Mouse (Mus musculus) c-Kit-positive CD71-negative TER-119-negative erythroid progenitor cells, embryonic 14.5 days (primary cell): ENCODE measurements around the gene Lclat1.
A peak's percentile ranks its signal among the peaks of the same experiment; 100 is the strongest.

ENCODE experiments used
- DNase-seq: peaks from one replicate; pipeline ENCODE4 v3.0.0-alpha.2; 2013; ENCODE audit warnings: low read depth

Lclat1 gene

DNA sequence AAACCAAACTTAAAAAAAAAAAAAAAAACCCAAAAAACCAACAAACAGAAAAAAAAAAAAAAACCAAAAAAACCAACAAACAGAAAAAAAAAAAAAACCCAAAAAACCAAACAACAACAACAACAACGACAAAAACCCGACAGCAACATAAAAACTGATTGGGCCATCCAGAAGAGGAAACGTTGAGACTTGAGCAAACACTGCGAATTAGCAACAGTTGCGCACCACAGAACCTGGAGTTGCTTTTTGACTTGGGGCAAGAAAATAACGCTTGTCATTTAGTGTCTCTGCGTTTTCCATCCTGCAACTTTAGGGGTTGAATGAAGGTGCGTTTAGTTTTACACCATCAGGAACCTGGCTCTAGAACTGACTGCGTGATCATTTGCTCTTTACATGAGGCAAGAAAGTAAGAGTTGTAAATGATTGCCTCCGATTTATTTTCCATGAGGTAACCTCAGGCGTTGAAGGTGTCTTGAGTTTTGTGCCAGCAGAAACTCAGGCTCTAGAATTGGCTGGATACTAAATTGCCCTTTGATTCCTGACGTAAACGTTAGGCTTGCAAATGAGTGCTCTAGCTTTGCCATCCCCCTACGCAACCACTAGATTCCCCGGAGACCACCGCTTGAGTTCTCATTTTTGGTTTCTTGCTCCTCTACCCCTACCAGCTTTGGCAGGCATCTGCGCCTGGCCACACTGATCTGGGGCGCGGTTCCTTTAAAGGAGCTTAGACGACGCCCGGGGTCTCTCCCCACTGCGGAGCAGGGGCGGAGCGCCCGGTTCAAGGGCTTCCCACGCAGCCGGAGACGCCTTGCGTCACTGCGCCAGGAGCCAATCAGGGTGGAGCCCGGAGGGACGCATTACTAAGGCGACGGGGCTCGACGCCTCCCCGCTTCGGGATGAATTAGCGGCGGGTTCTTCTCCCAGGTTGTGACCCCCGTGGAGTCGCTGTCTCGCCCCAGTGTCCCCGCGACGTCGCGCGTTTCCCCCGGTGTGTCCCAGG is at the start of gene Lclat1:
Gene Lclat1 (plus strand): TSS at position 828 of the 1,000 bp plus-strand sequence.
- DNase-seq = peak; percentile 88

DNA sequence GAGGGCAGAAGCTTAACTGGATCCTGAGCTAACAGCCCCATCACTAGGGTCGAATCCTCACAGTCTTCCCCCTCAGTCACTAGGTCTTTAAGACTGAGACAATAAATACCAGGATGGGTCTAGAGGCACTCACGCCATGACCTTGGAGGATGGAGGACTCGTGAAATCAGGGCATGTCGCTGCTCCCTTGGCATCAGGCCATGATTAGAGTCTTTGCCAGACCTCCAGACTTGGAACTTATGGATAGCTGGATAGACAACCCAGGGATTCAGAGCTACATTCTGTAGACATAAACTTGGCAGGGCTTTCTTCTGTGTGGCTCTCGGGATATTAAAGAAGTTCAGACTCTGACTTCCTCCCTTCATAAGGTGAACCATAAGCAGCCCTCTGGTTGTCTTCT is 49.5 kb upstream of the Lclat1 start:
- DNase-seq = no peak

DNA sequence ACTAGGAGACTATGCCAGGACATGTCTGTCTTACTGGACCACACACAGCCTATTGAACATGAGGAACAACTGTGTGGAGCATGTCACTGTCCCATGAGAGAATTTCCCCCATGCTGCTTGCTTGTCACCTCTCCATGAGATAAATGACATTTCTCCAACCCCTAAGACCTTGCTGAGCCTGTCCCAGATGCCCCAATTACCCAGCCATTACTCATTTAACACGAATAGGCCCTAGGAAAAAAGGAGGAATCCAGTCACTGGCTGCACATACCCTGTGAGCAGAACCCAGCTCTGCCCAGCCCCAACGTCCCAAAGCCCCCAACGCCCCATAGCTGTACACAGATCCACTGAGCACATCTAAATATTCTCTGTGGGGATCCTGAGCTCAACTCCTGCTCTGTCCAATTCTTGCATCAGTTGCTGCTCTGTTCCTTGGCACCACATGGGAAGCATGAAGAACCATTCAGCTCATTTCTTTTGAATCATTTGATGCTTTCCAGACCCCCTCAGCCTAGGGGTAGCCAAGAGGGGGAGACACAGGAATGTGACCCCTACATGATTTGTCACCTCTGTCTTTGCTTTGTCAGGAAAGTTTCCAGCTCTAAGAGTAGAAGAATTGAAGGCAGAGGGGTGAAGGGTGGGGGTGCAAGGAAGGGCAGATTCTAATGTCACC is 47.4 kb upstream of the Lclat1 start:
- no peak for DNase-seq

DNA sequence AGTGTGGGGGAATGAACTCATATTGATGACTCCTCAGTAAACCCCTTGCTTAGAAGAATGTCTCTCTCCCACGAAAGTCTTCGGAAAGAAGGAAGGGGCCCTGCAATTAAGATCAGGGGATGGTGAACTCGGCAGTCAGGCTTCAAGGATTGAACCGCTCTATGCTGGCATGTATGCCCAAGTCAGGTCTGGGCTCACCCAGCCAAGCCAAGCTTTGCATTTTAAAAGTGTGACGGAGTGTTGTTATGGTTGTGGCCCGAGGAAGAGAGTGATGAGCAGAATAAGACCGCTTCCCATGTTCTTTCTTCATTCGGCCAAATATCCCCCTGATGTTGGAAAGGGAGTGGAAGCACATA is 46.9 kb upstream of the Lclat1 start:
- DNase-seq = no peak

DNA sequence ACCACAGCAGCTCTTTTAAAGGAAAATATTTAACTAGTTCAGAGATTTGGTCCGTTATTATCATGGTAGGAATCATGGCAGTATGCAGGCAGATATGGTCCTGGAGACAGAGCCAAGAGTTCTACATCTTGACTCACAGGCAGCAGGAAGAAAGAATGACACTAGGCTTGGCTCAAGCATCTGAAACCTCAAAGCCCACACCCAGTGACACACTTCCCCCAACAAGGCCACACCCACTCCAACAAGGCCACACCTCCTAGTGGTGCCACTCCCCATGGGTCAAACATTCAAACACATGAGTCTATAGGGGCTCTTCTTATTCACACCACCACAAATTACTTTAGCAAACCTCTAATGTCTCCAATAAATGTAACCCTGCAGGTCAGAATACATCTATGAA is 45.1 kb upstream of the Lclat1 start:
- DNase-seq = no peak

DNA sequence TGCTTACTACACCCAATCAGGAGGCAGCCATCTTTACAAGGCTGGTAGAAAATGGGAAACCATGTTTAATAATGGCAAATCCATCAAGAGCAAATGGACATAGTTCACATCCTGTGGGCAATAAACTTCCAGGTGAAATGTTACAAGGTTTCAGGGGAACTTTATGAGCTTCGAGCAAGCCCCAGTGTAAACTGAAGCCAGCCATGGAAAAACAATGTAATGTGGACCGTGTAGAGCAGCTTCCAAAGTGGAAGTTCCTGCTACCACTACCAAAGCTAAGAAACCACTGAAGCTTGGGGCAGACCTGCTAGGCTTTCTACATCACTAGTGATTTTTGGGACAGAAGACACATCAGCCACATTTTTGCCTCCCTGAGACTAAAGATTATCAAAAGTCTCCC is 44.5 kb upstream of the Lclat1 start:
- no peak for DNase-seq

DNA sequence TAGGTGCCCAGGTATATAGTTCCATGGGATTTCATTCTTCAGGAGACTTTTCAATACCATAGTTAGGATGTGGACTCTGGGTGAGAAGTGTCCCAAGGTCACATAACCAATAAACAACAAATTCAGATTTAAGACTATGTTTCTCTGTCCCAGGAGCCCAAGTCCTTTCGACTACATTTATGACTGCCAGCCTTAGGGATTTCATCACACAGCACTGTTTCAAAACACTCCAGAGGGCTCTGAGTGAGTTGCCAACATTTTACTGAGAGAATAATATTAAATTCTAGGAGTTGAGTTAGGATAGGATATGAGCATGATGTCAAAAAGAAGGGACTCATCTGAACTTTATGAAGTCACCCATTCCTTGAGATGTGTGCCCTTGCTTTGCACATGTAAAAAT is 44.0 kb upstream of the Lclat1 start:
- no peak for DNase-seq

DNA sequence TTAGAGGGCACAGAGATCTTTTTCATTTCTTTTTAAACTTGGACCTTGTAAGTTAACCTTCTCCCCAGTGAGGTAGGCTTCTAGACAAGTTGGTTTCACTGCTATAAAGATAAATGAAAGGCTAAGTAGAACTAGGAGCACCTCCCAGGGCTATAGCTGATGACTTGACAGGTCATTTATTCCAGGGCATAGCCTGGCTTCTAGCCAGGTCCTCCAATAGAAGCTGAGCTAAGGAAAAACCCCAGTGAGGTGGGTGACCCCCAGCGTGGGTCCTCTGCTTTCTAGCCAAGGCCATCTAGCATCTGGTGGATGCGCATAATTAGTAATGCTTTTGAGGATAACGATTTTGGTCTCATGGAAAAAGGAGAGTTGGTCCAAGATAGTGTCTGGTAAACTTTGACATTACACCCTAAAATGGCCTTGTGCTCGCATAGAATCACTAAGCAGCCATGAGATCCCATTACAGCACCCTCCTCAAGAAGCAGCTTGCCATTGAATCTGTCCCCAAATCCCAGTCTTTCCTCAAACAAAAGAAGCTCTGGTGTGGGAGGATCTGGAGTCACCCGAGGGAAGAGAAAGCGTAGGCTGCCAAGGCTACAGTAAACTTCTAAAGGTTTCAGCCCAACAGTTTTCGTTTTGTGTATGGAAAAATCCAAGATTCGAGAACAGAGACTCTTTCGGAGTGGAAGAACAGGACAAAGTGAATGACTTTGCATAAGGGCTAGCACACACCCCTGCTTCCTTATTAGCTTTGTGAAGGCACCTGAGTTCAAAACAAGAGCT is 41.2 kb upstream of the Lclat1 start:
- DNase-seq = no peak

DNA sequence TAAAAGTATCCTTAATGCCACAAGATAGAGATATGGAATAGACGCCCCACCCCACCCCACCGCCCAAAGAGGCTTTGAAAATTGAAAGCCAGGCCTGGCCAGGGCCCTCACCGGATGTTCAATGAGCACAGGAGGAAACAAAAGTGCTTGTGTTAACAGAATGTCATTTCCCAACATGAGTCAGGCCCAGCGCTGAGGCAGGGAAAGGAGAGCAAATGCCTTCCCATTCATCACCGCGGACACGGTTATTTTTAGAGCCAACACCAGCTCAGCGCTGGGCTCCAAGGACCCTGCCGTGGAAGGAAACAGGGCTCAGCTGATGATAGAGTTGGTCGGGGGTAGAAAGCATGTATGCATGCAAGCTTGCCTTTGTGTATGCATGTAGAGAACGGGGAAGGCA is 40.4 kb upstream of the Lclat1 start:
- DNase-seq = no peak

DNA sequence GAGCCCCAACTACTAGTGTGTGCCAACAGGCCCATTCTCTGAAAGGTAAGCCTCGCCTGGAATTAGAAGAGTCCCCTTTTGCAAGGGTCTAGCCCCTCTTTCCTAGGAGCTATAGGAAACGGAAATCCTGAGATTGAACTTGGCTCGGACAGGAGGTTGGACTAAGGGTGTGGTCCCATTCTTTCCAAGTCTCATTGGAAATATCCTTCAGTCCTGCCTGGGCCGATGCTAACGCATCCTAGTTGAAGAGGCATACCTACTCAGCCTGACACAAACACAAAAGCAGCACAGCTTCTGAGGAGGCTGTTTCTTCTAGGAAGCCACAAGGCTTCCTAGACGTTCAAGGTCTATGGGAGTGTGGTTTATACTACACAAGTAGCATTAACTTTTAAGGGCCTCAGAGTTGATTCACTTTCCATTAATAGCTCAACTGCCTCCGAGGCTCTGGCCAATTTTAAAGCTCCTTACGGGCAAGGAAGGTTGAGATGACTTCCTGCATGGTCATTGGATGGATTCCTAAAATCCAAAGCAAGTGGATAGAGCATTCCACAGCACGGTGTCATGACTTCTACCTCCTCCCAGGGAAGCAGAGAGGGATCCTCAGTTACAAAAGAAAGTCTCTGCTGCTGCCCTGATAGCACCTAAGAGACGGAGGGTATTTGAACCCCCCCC is 39.3 kb upstream of the Lclat1 start:
- DNase-seq = no peak

DNA sequence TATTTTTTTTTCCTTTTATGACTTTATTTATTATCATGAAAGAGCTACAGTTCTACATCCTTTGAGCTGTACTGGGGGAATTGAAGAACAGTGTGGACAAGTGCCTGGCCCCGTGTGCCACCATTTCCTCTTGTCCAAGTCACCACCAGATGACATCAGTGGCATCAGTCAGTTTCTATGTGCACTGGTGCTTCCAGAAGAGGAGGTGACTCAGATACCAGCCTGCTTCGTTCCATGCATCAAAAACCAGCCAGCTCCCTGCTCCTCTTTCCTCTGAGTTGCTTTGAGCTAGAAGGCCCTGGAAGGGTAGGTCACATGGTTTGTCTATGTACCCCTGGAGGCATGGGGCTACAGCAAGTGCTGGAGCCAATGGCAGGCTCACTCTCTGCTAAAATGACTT is 37.3 kb upstream of the Lclat1 start:
- DNase-seq = no peak

DNA sequence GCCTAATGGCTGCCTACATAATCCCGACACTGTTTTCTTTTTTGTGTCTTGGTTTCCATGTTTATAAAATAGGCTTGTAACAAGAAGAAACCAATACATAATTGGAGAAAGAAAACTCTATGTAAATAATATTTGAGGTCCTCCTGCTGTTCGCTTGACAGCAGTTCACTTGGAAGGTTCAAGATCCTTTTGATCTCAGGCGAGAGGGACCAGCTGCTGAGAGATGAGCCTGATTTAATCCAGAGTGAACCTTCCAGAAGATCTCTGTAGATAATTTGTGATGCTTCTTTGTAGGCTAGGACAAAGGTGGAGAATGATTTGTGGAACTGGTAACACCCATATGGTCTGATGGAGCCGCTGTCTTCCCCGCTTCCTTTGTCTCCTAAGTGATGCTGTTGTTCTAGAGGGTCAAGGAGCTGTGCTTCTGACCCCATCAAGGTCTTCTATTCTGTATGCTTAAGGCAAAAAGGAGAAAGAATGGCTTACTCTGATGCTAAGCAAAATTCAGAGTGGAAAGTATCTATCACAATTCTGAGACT is 36.0 kb upstream of the Lclat1 start:
- DNase-seq = no peak

DNA sequence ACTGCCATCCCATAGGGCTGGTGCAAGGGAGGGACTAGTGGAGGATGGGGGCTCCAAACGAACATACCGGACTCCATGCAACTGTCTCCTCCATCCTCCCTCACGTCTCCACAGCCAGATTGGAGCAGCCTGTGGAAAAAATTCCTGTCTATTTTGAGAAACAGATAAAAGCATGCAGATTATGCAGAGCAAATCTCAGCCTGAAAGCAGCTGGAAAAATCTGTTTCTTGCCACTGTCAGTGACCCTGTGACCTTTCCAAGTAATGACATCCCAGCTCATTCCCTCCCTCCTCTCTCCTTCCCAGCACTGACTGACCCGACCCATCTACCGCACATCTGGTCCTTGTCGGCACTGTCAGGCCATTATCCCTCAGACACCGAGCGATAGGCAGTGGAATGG is 35.5 kb upstream of the Lclat1 start:
- DNase-seq = no peak

DNA sequence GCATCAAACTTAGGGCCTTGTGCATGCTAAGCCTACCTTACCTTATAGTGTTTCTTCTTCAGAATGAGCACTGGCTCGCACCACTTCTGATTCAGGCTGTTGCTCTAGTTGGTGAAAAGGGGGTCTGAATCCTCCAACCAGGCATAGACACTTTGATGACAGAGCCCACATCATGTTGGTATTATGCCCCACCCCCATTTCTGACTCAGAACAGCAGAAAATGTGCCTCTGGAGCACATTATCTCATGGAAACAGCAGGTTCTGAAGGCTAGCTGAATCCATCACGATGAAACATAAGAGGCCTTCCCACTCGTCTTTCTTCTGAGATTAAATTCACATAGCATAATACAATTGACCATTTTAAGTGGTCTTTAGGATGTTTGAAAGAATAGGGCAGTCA is 33.2 kb upstream of the Lclat1 start:
- no peak for DNase-seq

DNA sequence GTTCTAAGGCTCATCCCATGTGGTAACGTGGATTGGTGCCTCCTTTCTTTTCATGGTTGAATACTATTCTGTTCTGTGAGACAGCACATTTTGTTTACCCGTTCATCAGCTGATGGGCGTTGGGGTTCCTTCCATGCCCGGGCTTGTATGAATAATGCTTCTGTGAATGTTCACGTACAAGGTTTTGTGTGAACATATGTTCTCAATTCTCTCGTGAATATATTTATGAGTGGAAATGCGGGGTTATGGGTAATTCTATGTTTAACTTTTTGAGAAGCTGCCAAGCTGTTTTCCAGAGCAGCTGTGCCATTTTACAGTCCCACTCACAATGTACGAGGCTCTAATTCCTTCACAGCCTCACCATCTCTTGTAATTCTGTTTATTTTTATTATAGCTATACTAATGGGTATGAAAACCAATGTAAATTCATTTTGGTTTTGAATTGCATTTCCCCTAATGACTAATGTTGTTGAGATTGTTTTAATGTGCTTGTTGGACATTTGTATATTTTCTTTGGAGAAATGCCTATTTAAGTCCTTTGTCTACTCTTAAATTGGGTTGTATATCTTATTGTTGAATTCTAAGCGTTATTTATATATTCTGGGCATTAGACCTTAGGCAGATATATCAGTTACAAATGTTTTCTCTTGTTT is 32.4 kb upstream of the Lclat1 start:
- no peak for DNase-seq

DNA sequence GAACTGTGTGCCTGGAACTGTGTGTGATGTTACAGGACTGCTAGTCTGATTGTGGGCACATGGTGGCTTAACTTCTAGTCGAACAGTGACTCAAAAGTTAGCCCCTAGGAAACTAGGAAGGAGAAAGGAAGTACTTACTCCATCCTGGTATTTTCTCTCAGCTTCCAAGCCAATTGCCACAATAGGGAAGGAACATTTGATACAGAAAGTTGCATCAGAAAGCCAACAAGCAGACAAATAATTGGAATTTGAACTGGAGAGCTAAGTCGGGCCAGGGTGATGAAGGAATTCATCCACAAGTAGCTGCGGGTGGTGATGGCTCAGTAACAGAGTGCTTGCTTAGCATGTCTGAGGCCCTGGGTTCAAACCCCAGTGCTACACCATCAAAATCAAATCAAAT is 30.1 kb upstream of the Lclat1 start:
- DNase-seq = no peak

DNA sequence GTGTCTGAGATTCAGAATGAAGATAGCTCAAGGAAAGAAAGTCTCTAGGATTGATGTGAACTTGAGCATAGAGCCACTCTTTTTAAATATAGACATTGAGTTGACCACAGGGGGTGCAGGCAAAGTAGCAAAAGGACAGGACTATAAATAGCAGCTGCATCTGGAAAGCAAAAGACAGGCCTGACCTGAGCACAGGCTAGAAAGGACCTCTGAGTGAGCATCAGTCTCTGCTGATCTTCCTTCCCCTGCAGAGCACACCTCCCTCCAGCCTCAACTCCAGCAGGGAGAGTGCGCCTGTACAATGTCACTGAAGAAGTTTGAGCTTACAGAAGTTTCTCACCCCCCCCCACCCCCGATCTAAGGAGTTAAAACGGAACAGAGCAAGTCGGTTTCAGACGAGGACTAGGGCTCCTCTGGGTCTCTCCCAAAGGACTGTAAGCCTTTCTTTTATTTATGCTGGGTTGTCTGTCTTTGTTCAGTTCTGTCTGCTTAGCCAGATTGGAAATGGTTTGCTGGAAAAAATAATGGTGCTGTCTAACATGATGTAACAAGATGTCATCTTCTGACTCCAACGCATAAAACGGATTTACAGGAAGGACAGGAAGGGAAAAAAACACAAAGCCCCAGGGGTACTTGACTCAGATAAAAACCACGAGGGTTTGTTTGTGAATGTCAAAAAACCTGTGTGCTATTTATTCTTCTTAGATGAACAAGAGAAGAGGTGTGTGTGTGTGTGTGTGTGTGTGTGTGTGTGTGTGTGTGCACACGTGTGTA is 26.2 kb upstream of the Lclat1 start:
- DNase-seq = no peak

DNA sequence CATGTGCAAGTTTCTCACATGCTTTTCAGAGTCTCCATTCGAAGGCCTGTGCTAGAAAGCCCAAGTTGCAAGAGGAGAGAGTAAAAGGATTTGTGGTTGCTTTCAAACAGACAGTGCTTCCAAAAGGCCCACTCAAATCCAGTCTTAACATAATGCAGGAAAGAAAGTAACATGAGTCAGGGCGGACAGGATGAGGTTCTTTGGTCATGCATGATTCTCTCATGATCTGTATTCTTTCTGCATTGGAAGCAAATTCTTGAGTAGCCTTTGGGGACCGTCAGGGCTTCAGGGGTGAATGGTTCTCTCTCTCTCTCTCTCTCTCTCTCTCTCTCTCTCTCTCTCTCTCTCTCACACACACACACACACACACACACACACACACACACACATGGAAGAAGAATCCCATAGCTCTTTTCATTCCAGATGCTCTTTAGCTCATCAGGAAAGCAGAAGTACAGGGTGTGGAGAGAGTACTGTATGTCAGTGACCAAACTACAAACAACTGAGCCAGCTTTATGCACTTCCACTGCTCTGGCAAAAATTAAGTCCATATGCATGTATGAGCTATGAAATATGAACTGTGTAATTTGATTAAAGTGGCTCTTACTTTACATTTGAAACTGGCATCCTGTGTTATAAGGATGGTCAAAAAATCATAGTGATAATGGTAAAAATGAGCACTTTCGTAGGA is 25.1 kb upstream of the Lclat1 start:
- no peak for DNase-seq

DNA sequence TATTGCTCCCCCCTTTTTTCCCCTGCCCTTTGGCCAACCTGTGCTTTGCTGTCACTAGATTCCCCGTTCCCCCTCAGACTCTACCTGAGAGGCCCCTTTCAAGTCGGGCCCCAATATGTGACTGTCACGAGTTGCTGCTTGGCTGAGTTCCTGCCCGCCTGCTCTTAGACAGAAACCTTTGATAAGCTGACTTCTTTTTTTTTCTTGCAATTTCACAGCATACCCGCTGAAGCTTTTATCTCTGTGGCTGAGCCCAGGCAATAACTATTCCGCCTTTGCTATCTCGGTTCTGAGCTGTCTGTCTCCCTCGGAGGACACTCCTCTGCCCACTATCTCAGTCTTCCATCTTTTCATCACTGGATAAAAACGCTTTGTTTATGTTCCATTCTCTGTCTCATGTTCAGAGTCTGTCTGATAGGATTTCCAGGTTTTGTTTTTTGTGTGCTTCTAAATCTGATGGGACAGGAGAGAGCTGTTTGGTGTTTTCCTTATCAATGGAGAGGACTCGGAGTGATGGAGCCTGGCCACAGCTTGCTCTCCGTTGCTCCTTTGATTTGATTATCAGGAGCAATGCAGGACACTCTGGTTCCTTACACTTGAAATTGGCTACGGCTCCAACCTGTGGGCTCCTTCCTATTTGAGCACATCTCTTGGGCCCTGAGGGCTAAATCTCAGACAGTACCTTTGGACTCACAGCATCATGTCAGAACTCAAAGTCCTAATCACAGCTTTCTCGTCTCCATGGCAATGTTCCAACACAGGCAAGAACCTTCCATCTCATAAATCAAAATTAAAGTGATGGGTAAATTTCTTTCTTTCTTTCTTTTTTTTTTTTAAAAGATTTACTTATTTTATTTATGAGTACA is 20.5 kb upstream of the Lclat1 start:
- no peak for DNase-seq
